ENCODE assay signal across 11 mouse cellular contexts in the genomic region with DNA sequence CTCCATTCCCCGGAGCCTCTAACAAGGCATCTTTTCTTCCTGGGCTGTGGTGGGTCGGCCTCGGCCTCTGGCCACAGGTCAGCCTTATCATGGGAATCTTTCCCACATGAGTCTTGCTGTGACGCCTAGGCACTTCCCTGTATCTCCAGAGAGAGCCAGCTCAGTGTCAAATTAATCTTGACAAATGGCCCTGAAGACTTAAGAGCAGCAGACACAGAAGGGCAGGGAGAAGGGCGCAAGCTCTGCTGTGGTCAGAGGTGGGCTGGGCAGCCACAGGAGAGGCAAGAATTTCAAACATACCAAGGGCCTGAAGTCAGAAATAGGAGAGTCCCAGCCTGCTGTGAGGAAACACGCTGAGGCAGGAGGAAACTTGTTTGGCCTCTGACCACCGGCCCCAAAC. TPM values are rescaled to one million over a fixed set of nuclear protein-coding genes. Genes with fewer than 3 reads are reported as not detected.
DNase-seq lines count a peak whose midpoint lies in the region; ATAC-seq and TF ChIP-seq lines count a peak whose summit lies in the region.
"Had no signal": no experiment of that assay in that cellular context is flagged by ENCODE, and none has a peak within 500 bp of the region (broad histone marks: within the 10 kb centered on the region; RNA-seq: fewer than 3 reads in every experiment).

No protein-coding gene starts in this region.

- H3K9ac ChIP-seq in stomach, postnatal 0 days (ENCODE audit: low read length), result no peak overlapping the region
- H3K9ac ChIP-seq: embryonic facial prominence, embryonic 15.5 days; hindbrain, embryonic 15.5 days had no signal

- WGBS in stomach, postnatal 0 days, result 24% methylated on average over 7 of the region's 7 CpGs

- no peak overlapping the region for H3K4me2 ChIP-seq in stomach, postnatal 0 days (replicated peaks; ENCODE audit: low read depth)
- H3K4me2 ChIP-seq: embryonic facial prominence, embryonic 15.5 days; hindbrain, embryonic 15.5 days had no signal

- no peaks in the 10 kb centered on the region for H3K27me3 ChIP-seq in stomach, postnatal 0 days (ENCODE audit: control insufficient read depth, insufficient read depth, low read length)
- H3K27me3 ChIP-seq: embryonic facial prominence, embryonic 15.5 days; hindbrain, embryonic 15.5 days had no signal

- DNase-seq in gastrocnemius, adult 2 months, result no peak
- DNase-seq in gastrocnemius, postnatal 4 days (ENCODE audit: low spot score in 2 of 2), result no peak
- DNase-seq in urinary bladder, postnatal 14 days (ENCODE audit: low spot score), result peak; percentile 79
- no peak for DNase-seq in urinary bladder, postnatal 10 days (ENCODE audit: low spot score)
- DNase-seq in kidney, postnatal 25 days, result peak; percentile 45 to 62
- peak; percentile 50 for DNase-seq in stomach, postnatal 0 days (ENCODE audit: low spot score)
- no peak for DNase-seq in frontal cortex, postnatal 25 days (ENCODE audit: low spot score in 2 of 2)
- no peak for DNase-seq in thymus, postnatal 25 days

- ATAC-seq in stomach, postnatal 0 days (ENCODE audit: low FRiP score, low TSS enrichment), result peak; percentile 48; the same call in 1 of the 2 replicates
- ATAC-seq: CD4-positive, CD25-positive, alpha-beta regulatory T cell, adult 4 months had no signal

- peaks cover 15% of the 10 kb centered on the region; the same call in 1 of the 2 replicates for H3K4me1 ChIP-seq in stomach, postnatal 0 days (replicated peaks; ENCODE audit: control insufficient read depth, insufficient read depth)

- TF ChIP-seq CTCF in gastrocnemius, adult 2 months (IDR thresholded peaks at IDR 0.05), result no peak
- no peak for TF ChIP-seq CTCF in stomach, postnatal 0 days (IDR thresholded peaks at IDR 0.05; ENCODE audit: low read depth)

- no peaks in the 10 kb centered on the region for H3K36me3 ChIP-seq in stomach, postnatal 0 days (ENCODE audit: control insufficient read depth, insufficient read depth, low read length)
- H3K36me3 ChIP-seq: embryonic facial prominence, embryonic 15.5 days; hindbrain, embryonic 15.5 days had no signal

- TF ChIP-seq EP300 in stomach, postnatal 0 days (optimal IDR thresholded peaks at IDR 0.05), result no peak

- H3K27ac ChIP-seq in gastrocnemius, adult 2 months, result peak overlapping the region; percentile 82
- peak overlapping the region; percentile 14 for H3K27ac ChIP-seq in stomach, postnatal 0 days (replicated peaks)
- H3K27ac ChIP-seq: hindbrain, embryonic 15.5 days had no signal

- no peak overlapping the region for H3K4me3 ChIP-seq in gastrocnemius, adult 2 months
- H3K4me3 ChIP-seq in stomach, postnatal 0 days (ENCODE audit: low read depth, low read length), result no peak overlapping the region
- H3K4me3 ChIP-seq: embryonic facial prominence, embryonic 15.5 days; hindbrain, embryonic 15.5 days had no signal

- no peaks in the 10 kb centered on the region for H3K9me3 ChIP-seq in stomach, postnatal 0 days (ENCODE audit: control insufficient read depth, low read length)
- H3K9me3 ChIP-seq: embryonic facial prominence, embryonic 15.5 days; hindbrain, embryonic 15.5 days had no signal

- intact Hi-C loops in gastrocnemius, adult 2 months (cut with DNase I), result no loop called here

RNA-seq across cellular contexts. Expression of a gene that starts 8.6 kb away (rescaled TPM):
- 10 to 100 TPM; 17.2 to 32.0 TPM for total RNA-seq in gastrocnemius, adult 2 months (2021)
- 10 to 100 TPM; 28.2 to 36.2 TPM for total RNA-seq in gastrocnemius, postnatal 4 days (2021)
- polyA plus RNA-seq in stomach, postnatal 0 days (2015; fragmentation: Nextera tagmentation; extraction: Ambion mirVana), result 9.4 and 10.4 TPM in 2 replicates

RNA-seq across cellular contexts. Expression of a gene that starts 37.8 kb away (rescaled TPM):
- 100 to 1,000 TPM; 110 to 123 TPM for total RNA-seq in gastrocnemius, adult 2 months (2021)
- total RNA-seq in gastrocnemius, postnatal 4 days (2021), result 100 to 1,000 TPM in 1 of 2 experiments, 10 to 100 TPM in 1; 90.6 to 107 TPM
- 57.9 and 59.2 TPM in 2 replicates for polyA plus RNA-seq in stomach, postnatal 0 days (2015; fragmentation: Nextera tagmentation; extraction: Ambion mirVana)

RNA-seq across cellular contexts. Expression of a gene that starts 43.0 kb away (rescaled TPM):
- total RNA-seq in gastrocnemius, adult 2 months (2021), result 10 to 100 TPM; 18.0 to 23.0 TPM
- 10 to 100 TPM; 32.4 to 35.5 TPM for total RNA-seq in gastrocnemius, postnatal 4 days (2021)
- polyA plus RNA-seq in stomach, postnatal 0 days (2015; fragmentation: Nextera tagmentation; extraction: Ambion mirVana), result 254 and 328 TPM in 2 replicates

Comparison
In these comparisons a context has a peak if more than half of its experiments do, and no peak if none do; other contexts are left out.
1. DNase-seq: peak in urinary bladder, postnatal 14 days (single experiment), kidney, postnatal 25 days (2 of 2) and stomach, postnatal 0 days (single experiment); none in gastrocnemius, adult 2 months (single experiment), gastrocnemius, postnatal 4 days (0 of 2), urinary bladder, postnatal 10 days (single experiment), frontal cortex, postnatal 25 days (0 of 2) and thymus, postnatal 25 days (single experiment).